Mouse (Mus musculus): ENCODE data around the gene Ap1b1.

- no peak for TF ChIP-seq CTCF (IDR thresholded peaks at IDR 0.05; ENCODE audit: insufficient read depth, low read length)
- no peak for TF ChIP-seq POLR2A (IDR thresholded peaks at IDR 0.05; ENCODE audit: borderline replicate concordance, extremely low read depth, low read depth, low read length)
Observed at GRCm38 (mm10) chr11:4973871-4974256, 12.8 kb upstream of the Ap1b1 start.

All from lung, adult 2 months (tissue).